In the genomic region with DNA sequence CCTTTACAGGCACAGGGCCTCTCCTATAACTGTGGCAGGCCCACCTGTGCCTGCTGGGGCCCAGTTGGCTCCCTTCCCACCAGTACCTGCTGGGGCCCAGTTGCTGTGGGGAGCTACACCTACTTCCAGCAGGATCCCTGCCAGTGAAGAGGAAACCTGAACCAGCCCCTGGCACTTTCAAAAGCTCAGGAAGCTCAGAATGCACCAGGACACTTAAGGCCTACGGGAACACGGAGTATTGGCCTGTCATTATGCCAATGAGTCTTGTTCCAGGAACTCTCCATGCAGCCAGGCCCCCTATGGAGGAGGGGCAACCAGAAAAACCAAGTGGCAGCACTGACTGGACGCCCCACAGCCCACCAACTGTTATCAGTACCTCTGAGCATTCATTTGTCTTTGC, we compare ENCODE assay signal across 20 mouse cellular contexts.
DNase-seq lines count a peak whose midpoint lies in the region; ATAC-seq and TF ChIP-seq lines count a peak whose summit lies in the region.
"Had no signal": no experiment of that assay in that cellular context is flagged by ENCODE, and none has a peak within 500 bp of the region (broad histone marks: within the 10 kb centered on the region; RNA-seq: fewer than 3 reads in every experiment).

No protein-coding gene starts in this region.

- DNase-seq in embryonic facial prominence, embryonic 10.5 days (ENCODE audit: low spot score) = no peak
- DNase-seq in heart, embryonic 10.5 days (ENCODE audit: low spot score) = no peak
- DNase-seq in testis, postnatal 10 days (ENCODE audit: low spot score) = no peak
- no peak for DNase-seq in ovary, postnatal 10 days (ENCODE audit: low spot score)
- DNase-seq in right cerebral cortex, postnatal 36 days (ENCODE audit: low spot score in 2 of 2) = no peak
- DNase-seq: adrenal gland, postnatal 14 days; forebrain, postnatal 0 days; layer of hippocampus, postnatal 36 days; left cerebral cortex, postnatal 4 days; retina, postnatal 1 day; spleen, adult 18-20 months; thymus, postnatal 4 days had no signal

- peak overlapping the region; percentile 57; the same call in 1 of the 2 replicates for H3K27ac ChIP-seq in embryonic facial prominence, embryonic 13.5 days
- no peak overlapping the region for H3K27ac ChIP-seq in embryonic facial prominence, embryonic 10.5 days (replicated peaks)
- peak overlapping the region; percentile 85 for H3K27ac ChIP-seq in heart, embryonic 16.5 days (ENCODE audit: low read length)
- H3K27ac ChIP-seq in heart, embryonic 10.5 days = no peak overlapping the region
- peak overlapping the region; percentile 26 for H3K27ac ChIP-seq in testis, adult 2 months (ENCODE audit: control insufficient read depth, insufficient read depth, low read depth, low read length)
- H3K27ac ChIP-seq: hindbrain, postnatal 0 days; liver, embryonic 15.5 days; stomach, embryonic 15.5 days had no signal

- 55% methylated on average over 3 of the region's 3 CpGs for WGBS in embryonic facial prominence, embryonic 13.5 days
- 71% methylated on average over 3 of the region's 3 CpGs for WGBS in embryonic facial prominence, embryonic 10.5 days
- WGBS in heart, embryonic 16.5 days = 22% methylated on average over 3 of the region's 3 CpGs
- 58% methylated on average over 3 of the region's 3 CpGs for WGBS in heart, embryonic 10.5 days

- peaks cover 42% of the 10 kb centered on the region for H3K36me3 ChIP-seq in embryonic facial prominence, embryonic 13.5 days
- H3K36me3 ChIP-seq in embryonic facial prominence, embryonic 10.5 days (replicated peaks) = peaks cover 59% of the 10 kb centered on the region
- peaks cover 8% of the 10 kb centered on the region for H3K36me3 ChIP-seq in heart, embryonic 16.5 days (ENCODE audit: control insufficient read depth, insufficient read depth)
- peaks cover 15% of the 10 kb centered on the region for H3K36me3 ChIP-seq in heart, embryonic 10.5 days
- H3K36me3 ChIP-seq in testis, adult 2 months (ENCODE audit: control insufficient read depth, insufficient read depth, low read length) = no peaks in the 10 kb centered on the region
- H3K36me3 ChIP-seq: neural tube, embryonic 13.5 days had no signal

- ATAC-seq in embryonic facial prominence, embryonic 13.5 days (ENCODE audit: insufficient number of reproducible peaks, insufficient read depth, low FRiP score, low TSS enrichment, low read depth) = 0 out of 2 replicates have a peak, but pooled peaks have one; percentile 3
- ATAC-seq in heart, embryonic 16.5 days (replicated peaks; ENCODE audit: extremely low read depth, insufficient read depth, low FRiP score) = no peak

- TF ChIP-seq POLR2A in testis, adult 2 months (IDR thresholded peaks at IDR 0.05; ENCODE audit: control insufficient read depth, low read depth, low read length) = no peak

- no peaks in the 10 kb centered on the region for H3K27me3 ChIP-seq in embryonic facial prominence, embryonic 13.5 days
- H3K27me3 ChIP-seq in embryonic facial prominence, embryonic 10.5 days (replicated peaks; ENCODE audit: low read depth, poor library complexity, severe bottlenecking) = no peaks in the 10 kb centered on the region
- H3K27me3 ChIP-seq in heart, embryonic 16.5 days (ENCODE audit: control insufficient read depth, insufficient read depth, low read length) = no peaks in the 10 kb centered on the region
- no peaks in the 10 kb centered on the region for H3K27me3 ChIP-seq in heart, embryonic 10.5 days (ENCODE audit: insufficient read depth, poor library complexity, severe bottlenecking)
- H3K27me3 ChIP-seq in testis, adult 2 months (ENCODE audit: control insufficient read depth, insufficient read depth, low read length) = no peaks in the 10 kb centered on the region
- H3K27me3 ChIP-seq: liver, embryonic 15.5 days; neural tube, embryonic 13.5 days; stomach, embryonic 15.5 days had no signal

- no peak for TF ChIP-seq CTCF in testis, adult 2 months (IDR thresholded peaks at IDR 0.05; ENCODE audit: control insufficient read depth, insufficient read depth, insufficient replicate concordance, low read depth, low read length)

- no peak overlapping the region for H3K4me2 ChIP-seq in embryonic facial prominence, embryonic 13.5 days
- H3K4me2 ChIP-seq in heart, embryonic 16.5 days (ENCODE audit: low read depth, low read length) = no peak overlapping the region
- H3K4me2 ChIP-seq: liver, embryonic 15.5 days; neural tube, embryonic 13.5 days; stomach, embryonic 15.5 days had no signal

- H3K9ac ChIP-seq in embryonic facial prominence, embryonic 13.5 days = no peak overlapping the region
- H3K9ac ChIP-seq in heart, embryonic 16.5 days (ENCODE audit: low read length) = peak overlapping the region; percentile 1; the same call in 1 of the 2 replicates
- H3K9ac ChIP-seq: forebrain, postnatal 0 days; liver, embryonic 15.5 days; neural tube, embryonic 13.5 days had no signal

- H3K4me1 ChIP-seq in embryonic facial prominence, embryonic 13.5 days = peaks cover 41% of the 10 kb centered on the region
- H3K4me1 ChIP-seq in embryonic facial prominence, embryonic 10.5 days = no peaks in the 10 kb centered on the region
- peaks cover 51% of the 10 kb centered on the region for H3K4me1 ChIP-seq in heart, embryonic 16.5 days (ENCODE audit: control insufficient read depth, insufficient read depth, low read length)
- peaks cover 23% of the 10 kb centered on the region for H3K4me1 ChIP-seq in heart, embryonic 10.5 days
- H3K4me1 ChIP-seq in testis, adult 2 months (ENCODE audit: control insufficient read depth, insufficient read depth, low read length) = no peaks in the 10 kb centered on the region
- H3K4me1 ChIP-seq: liver, embryonic 15.5 days had no signal

- no peak overlapping the region for H3K4me3 ChIP-seq in embryonic facial prominence, embryonic 13.5 days
- H3K4me3 ChIP-seq in embryonic facial prominence, embryonic 10.5 days = no peak overlapping the region
- H3K4me3 ChIP-seq in heart, embryonic 16.5 days (ENCODE audit: low read length) = no peak overlapping the region
- H3K4me3 ChIP-seq in heart, embryonic 10.5 days = no peak overlapping the region
- no peak overlapping the region for H3K4me3 ChIP-seq in testis, adult 2 months (ENCODE audit: control insufficient read depth, low read depth, low read length)
- H3K4me3 ChIP-seq: erythroblast, embryonic 14.5 days; liver, embryonic 15.5 days; neural tube, embryonic 13.5 days; stomach, embryonic 15.5 days had no signal

- no peaks in the 10 kb centered on the region for H3K9me3 ChIP-seq in embryonic facial prominence, embryonic 13.5 days
- no peaks in the 10 kb centered on the region for H3K9me3 ChIP-seq in embryonic facial prominence, embryonic 10.5 days
- H3K9me3 ChIP-seq in heart, embryonic 16.5 days (replicated peaks; ENCODE audit: control insufficient read depth, low read length) = no peaks in the 10 kb centered on the region
- no peaks in the 10 kb centered on the region for H3K9me3 ChIP-seq in heart, embryonic 10.5 days
- H3K9me3 ChIP-seq: liver, embryonic 15.5 days; neural tube, embryonic 13.5 days; stomach, embryonic 15.5 days had no signal

Comparison
In these comparisons a context has a peak if more than half of its experiments do, and no peak if none do; other contexts are left out.
1. H3K27ac ChIP-seq: peak in embryonic facial prominence, embryonic 13.5 days (single experiment), heart, embryonic 16.5 days (single experiment) and testis, adult 2 months (single experiment); none in embryonic facial prominence, embryonic 10.5 days (single experiment) and heart, embryonic 10.5 days (single experiment).